Mouse (Mus musculus) limb, embryonic 15.5 days (tissue): Measurements from ENCODE around the gene Tfpi. TPM values are rescaled to one million over a fixed set of nuclear protein-coding genes. Genes with fewer than 3 reads are reported as not detected.

ENCODE experiments used
- ATAC-seq: fragments of 200-750 bp; cut with Nextera tagmentation; 2 replicates; pipeline ENCODE4 v1.8.0; 2017; ENCODE audit warnings: low read depth, moderate TSS enrichment; ENCODE audit not compliant: insufficient number of reproducible peaks, low FRiP score, low TSS enrichment
- H3K27ac ChIP-seq: fragments of 300-500 bp; sonication (generic); 2 replicates; pipeline ENCODE4 v1.5.1; 2015; ENCODE audit warnings: moderate library complexity, mild to moderate bottlenecking, inconsistent platforms
- H3K27me3 ChIP-seq: fragments of 300-500 bp; sonication (generic); 2 replicates; pipeline ENCODE4 v1.6.1; 2015; ENCODE audit warnings: inconsistent platforms
- H3K36me3 ChIP-seq: fragments of 300-500 bp; sonication (generic); 2 replicates; pipeline ENCODE4 v1.6.1; 2015; ENCODE audit warnings: inconsistent platforms
- H3K4me1 ChIP-seq: fragments of 300-500 bp; sonication (generic); 2 replicates; pipeline ENCODE4 v1.6.1; 2015; ENCODE audit warnings: inconsistent platforms
- H3K4me2 ChIP-seq: fragments of 300-500 bp; sonication (generic); 2 replicates; pipeline ENCODE4 v1.6.1; 2015; ENCODE audit warnings: mild to moderate bottlenecking, inconsistent platforms
- H3K4me3 ChIP-seq: fragments of 300-500 bp; sonication (generic); 2 replicates; pipeline ENCODE4 v1.5.1; 2015; ENCODE audit warnings: mild to moderate bottlenecking, inconsistent platforms
- H3K9ac ChIP-seq: fragments of 300-500 bp; sonication (generic); 2 replicates; pipeline ENCODE4 v1.6.1; 2015; ENCODE audit warnings: inconsistent platforms
- H3K9me3 ChIP-seq: fragments of 300-500 bp; sonication (generic); 2 replicates; pipeline ENCODE4 v1.6.1; 2016; ENCODE audit warnings: inconsistent platforms
- WGBS: fragments of 180-500 bp; shearing (Covaris S2); methylation state at CpG from one replicate; pipeline ENCODE4 v1.1.7; 2015; 5-methylcytosine and 5-hydroxymethylcytosine counted together
- polyA plus RNA-seq: library from polyadenylated mRNA; unstranded; fragments of >200 nt; fragmentation: Nextera tagmentation; extraction: Ambion mirVana; gene quantifications from 2 replicates; pipeline ENCODE4 v1.2.1, GENCODE M21; 2015

Gene Tfpi
- polyA plus RNA-seq, 1 experiment from 2014 or later = 28.6 TPM

- Histone ChIP-seq H3K4me1 (0 out of 2 replicates have a peak, but pooled peaks cover 3% of the 10 kb centered on the region), H3K4me3 (no peak overlapping the region), H3K36me3 (no peaks in the 10 kb centered on the region), H3K27me3 (no peaks in the 10 kb centered on the region), H3K4me2 (no peak overlapping the region), H3K27ac (no peak overlapping the region), H3K9me3 (no peaks in the 10 kb centered on the region), H3K9ac (no peak overlapping the region)
- 78% methylated on average over 14 of the region's 14 CpGs for WGBS
- ATAC-seq = no peak
Measured at GRCm38 (mm10) chr2:84473941-84474530, 2.5 kb downstream of the Tfpi start.

- Histone ChIP-seq H3K36me3 (no peaks in the 10 kb centered on the region), H3K4me3 (no peak overlapping the region), H3K4me2 (no peak overlapping the region), H3K9ac (no peak overlapping the region), H3K4me1 (no peaks in the 10 kb centered on the region), H3K27ac (no peak overlapping the region), H3K27me3 (no peaks in the 10 kb centered on the region), H3K9me3 (no peaks in the 10 kb centered on the region)
- no peak for ATAC-seq
- 80% methylated on average over 4 of the region's 4 CpGs for WGBS
Measured at GRCm38 (mm10) chr2:84467391-84467790, 9.2 kb downstream of the Tfpi start.

- Histone ChIP-seq H3K9ac (no peak overlapping the region), H3K27me3 (no peaks in the 10 kb centered on the region), H3K4me1 (no peaks in the 10 kb centered on the region), H3K4me3 (no peak overlapping the region), H3K9me3 (no peaks in the 10 kb centered on the region), H3K36me3 (no peaks in the 10 kb centered on the region), H3K27ac (no peak overlapping the region), H3K4me2 (no peak overlapping the region)
- 22% methylated on average over 7 of the region's 7 CpGs for WGBS
- ATAC-seq = no peak
Measured at GRCm38 (mm10) chr2:84464956-84465355, 11.6 kb downstream of the Tfpi start.

GRCm38 (mm10) chr2:84462411-84462810 is 14.2 kb downstream of the Tfpi start:
- Histone ChIP-seq H3K9ac (no peak overlapping the region), H3K27me3 (no peaks in the 10 kb centered on the region), H3K4me2 (no peak overlapping the region), H3K36me3 (no peaks in the 10 kb centered on the region), H3K27ac (no peak overlapping the region), H3K4me3 (no peak overlapping the region), H3K9me3 (no peaks in the 10 kb centered on the region), H3K4me1 (no peaks in the 10 kb centered on the region)
- no peak for ATAC-seq
- 83% methylated on average over 3 of the region's 3 CpGs for WGBS

GRCm38 (mm10) chr2:84459651-84460177 is 16.9 kb downstream of the Tfpi start:
- Histone ChIP-seq H3K4me3 (no peak overlapping the region), H3K9me3 (no peaks in the 10 kb centered on the region), H3K4me1 (no peaks in the 10 kb centered on the region), H3K9ac (no peak overlapping the region), H3K4me2 (no peak overlapping the region), H3K36me3 (no peaks in the 10 kb centered on the region), H3K27ac (no peak overlapping the region), H3K27me3 (no peaks in the 10 kb centered on the region)
- WGBS = 67% methylated on average over 11 of the region's 11 CpGs
- no peak for ATAC-seq

- Histone ChIP-seq H3K4me2 (no peak overlapping the region), H3K27me3 (no peaks in the 10 kb centered on the region), H3K36me3 (no peaks in the 10 kb centered on the region), H3K4me3 (no peak overlapping the region), H3K9ac (no peak overlapping the region), H3K9me3 (no peaks in the 10 kb centered on the region), H3K27ac (no peak overlapping the region), H3K4me1 (no peaks in the 10 kb centered on the region)
- ATAC-seq = no peak
- 72% methylated on average over 6 of the region's 6 CpGs for WGBS
Measured at GRCm38 (mm10) chr2:84457221-84457620, 19.4 kb downstream of the Tfpi start.

- no peaks in the 10 kb centered on the region for H3K36me3 ChIP-seq
- no peak overlapping the region for H3K9ac ChIP-seq
- 9% methylated on average over 5 of the region's 5 CpGs for WGBS
- H3K9me3 ChIP-seq = no peaks in the 10 kb centered on the region
- H3K4me1 ChIP-seq = no peaks in the 10 kb centered on the region
- H3K4me3 ChIP-seq = no peak overlapping the region
- no peak overlapping the region for H3K4me2 ChIP-seq
- no peak for ATAC-seq
- no peak overlapping the region for H3K27ac ChIP-seq
- H3K27me3 ChIP-seq = no peaks in the 10 kb centered on the region
Measured at GRCm38 (mm10) chr2:84455236-84455799, 21.3 kb downstream of the Tfpi start.

GRCm38 (mm10) chr2:84454551-84455235 is 21.9 kb downstream of the Tfpi start:
- no peak for ATAC-seq
- H3K4me2 ChIP-seq = no peak overlapping the region
- 60% methylated on average over 10 of the region's 10 CpGs for WGBS

GRCm38 (mm10) chr2:84454051-84454450 is 22.5 kb downstream of the Tfpi start:
- Histone ChIP-seq H3K4me3 (no peak overlapping the region), H3K27ac (no peak overlapping the region), H3K4me2 (no peak overlapping the region), H3K4me1 (no peaks in the 10 kb centered on the region), H3K27me3 (no peaks in the 10 kb centered on the region), H3K9me3 (no peaks in the 10 kb centered on the region), H3K9ac (no peak overlapping the region), H3K36me3 (no peaks in the 10 kb centered on the region)
- ATAC-seq = no peak
- WGBS = 12% methylated on average over 5 of the region's 5 CpGs

More at GRCm38 (mm10) chr2:84454551-84455235, 21.9 kb downstream of the Tfpi start:
- Histone ChIP-seq H3K4me3 (no peak overlapping the region), H3K27ac (no peak overlapping the region), H3K4me1 (no peaks in the 10 kb centered on the region), H3K27me3 (no peaks in the 10 kb centered on the region), H3K9me3 (no peaks in the 10 kb centered on the region), H3K9ac (no peak overlapping the region), H3K36me3 (no peaks in the 10 kb centered on the region)

GRCm38 (mm10) chr2:84445499-84445898 is 31.1 kb downstream of the Tfpi start:
- 83% methylated on average over 1 of the region's 1 CpGs for WGBS
- Histone ChIP-seq H3K36me3 (no peaks in the 10 kb centered on the region), H3K9ac (no peak overlapping the region), H3K4me2 (no peak overlapping the region), H3K27ac (no peak overlapping the region), H3K4me3 (no peak overlapping the region), H3K4me1 (no peaks in the 10 kb centered on the region), H3K27me3 (no peaks in the 10 kb centered on the region), H3K9me3 (no peaks in the 10 kb centered on the region)
- no peak for ATAC-seq

GRCm38 (mm10) chr2:84441940-84442339 is 34.6 kb downstream of the Tfpi start:
- H3K9me3 ChIP-seq = no peaks in the 10 kb centered on the region
- H3K27me3 ChIP-seq = no peaks in the 10 kb centered on the region
- H3K4me2 ChIP-seq = no peak overlapping the region
- WGBS = 69% methylated on average over 5 of the region's 5 CpGs
- no peaks in the 10 kb centered on the region for H3K36me3 ChIP-seq
- H3K4me3 ChIP-seq = no peak overlapping the region
- H3K27ac ChIP-seq = no peak overlapping the region
- no peak for ATAC-seq
- H3K4me1 ChIP-seq = no peaks in the 10 kb centered on the region
- no peak overlapping the region for H3K9ac ChIP-seq

GRCm38 (mm10) chr2:84429724-84430123 is 46.9 kb downstream of the Tfpi start:
- H3K27me3 ChIP-seq = no peaks in the 10 kb centered on the region; the same call in 1 of the 2 replicates
- ATAC-seq = no peak

More at GRCm38 (mm10) chr2:84429724-84430123, 46.9 kb downstream of the Tfpi start:
- Histone ChIP-seq H3K9me3 (no peaks in the 10 kb centered on the region), H3K4me2 (no peak overlapping the region), H3K4me3 (no peak overlapping the region), H3K4me1 (peaks cover 4% of the 10 kb centered on the region; the same call in 1 of the 2 replicates), H3K27ac (no peak overlapping the region), H3K36me3 (no peaks in the 10 kb centered on the region), H3K9ac (no peak overlapping the region)
- 53% methylated on average over 11 of the region's 11 CpGs for WGBS
